Mouse (Mus musculus) brown adipose tissue, adult 24 weeks (tissue): ENCODE data around the gene Gm20716. TPM values are rescaled to one million over a fixed set of nuclear protein-coding genes. Genes with fewer than 3 reads are reported as not detected.

Experiments
- polyA plus RNA-seq: library from polyadenylated mRNA; stranded (reverse); fragments of >200 nt; gene quantifications from 2 replicates; pipeline ENCODE4 v1.2.4, GENCODE M21; 2012; ENCODE audit not compliant: missing spikeins, insufficient read depth, insufficient read length

The Gm20716 gene
- polyA plus RNA-seq, 1 experiment: 26.9 TPM

Other genes starting within 250 kb of the Gm20716 start
- 0.33 TPM in 1 of 2 replicates, not detected in the other for gene Ripor3, start 219.7 kb downstream of the Gm20716 start, polyA plus RNA-seq
- gene Pard6b, start 149.4 kb downstream of the Gm20716 start, polyA plus RNA-seq: not detected in 2 replicates
- 4.1 and 5.9 TPM in 2 replicates for gene Adnp, start 23.3 kb downstream of the Gm20716 start, polyA plus RNA-seq
- gene Dpm1, start 227 bp upstream of the Gm20716 start, polyA plus RNA-seq: 125 and 170 TPM in 2 replicates
- 4.0 and 5.9 TPM in 2 replicates for gene Mocs3, start 258 bp upstream of the Gm20716 start, polyA plus RNA-seq
- not detected in 2 replicates for gene Kcng1, start 51.4 kb upstream of the Gm20716 start, polyA plus RNA-seq